Comparison of ENCODE assay signal across 7 mouse cellular contexts in the genomic region with DNA sequence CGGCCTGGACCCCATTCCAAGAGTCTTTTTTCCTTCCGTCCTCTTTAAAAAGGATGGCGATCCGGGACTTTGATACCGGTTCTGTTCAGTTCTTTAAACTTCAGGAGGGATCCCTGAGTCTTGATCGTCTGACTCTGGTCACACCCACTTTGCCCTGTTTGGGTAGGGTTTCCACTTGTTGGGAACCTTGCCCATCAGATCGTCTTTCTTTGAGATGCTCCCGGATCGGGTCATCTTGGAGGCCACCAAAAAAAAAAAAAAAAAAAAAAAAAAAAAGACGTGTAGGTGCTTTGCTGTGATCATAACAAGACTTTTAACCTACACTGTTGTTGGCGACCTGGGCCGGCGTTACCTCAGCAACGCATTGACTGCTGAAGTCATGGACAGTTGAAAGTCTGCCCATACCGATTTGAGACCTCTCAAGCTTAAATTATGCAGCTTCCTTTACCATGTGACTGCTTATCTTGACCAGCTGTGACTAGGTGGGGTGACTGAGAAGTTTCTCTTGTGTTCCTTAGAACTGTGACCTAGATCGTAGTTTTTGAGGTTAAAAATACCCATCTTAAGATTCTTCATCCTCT. TPM values are rescaled to one million over a fixed set of nuclear protein-coding genes. Genes with fewer than 3 reads are reported as not detected.
DNase-seq lines count a peak whose midpoint lies in the region; ATAC-seq and TF ChIP-seq lines count a peak whose summit lies in the region.

No protein-coding gene starts in this region.

- H3K4me3 ChIP-seq in ES-Bruce4 (ENCODE audit: low read depth, low read length) = peak overlapping the region; percentile 98
- H3K4me3 ChIP-seq in embryonic facial prominence, embryonic 15.5 days (replicated peaks) = peak overlapping the region; percentile 90
- peak overlapping the region; percentile 69 for H3K4me3 ChIP-seq in liver, postnatal 0 days (ENCODE audit: low read depth, low read length)
- H3K4me3 ChIP-seq in olfactory bulb, adult 2 months (ENCODE audit: insufficient read depth, low read depth, low read length) = peak overlapping the region; percentile 99

- no peaks in the 10 kb centered on the region for H3K36me3 ChIP-seq in ES-Bruce4 (ENCODE audit: control insufficient read depth, insufficient read depth, low read length, poor library complexity, severe bottlenecking)
- no peaks in the 10 kb centered on the region for H3K36me3 ChIP-seq in embryonic facial prominence, embryonic 15.5 days
- H3K36me3 ChIP-seq in liver, postnatal 0 days (replicated peaks; ENCODE audit: insufficient read depth, low read length) = 0 out of 2 replicates have a peak, but pooled peaks cover 6% of the 10 kb centered on the region

- no peaks in the 10 kb centered on the region for H3K4me1 ChIP-seq in ES-Bruce4 (ENCODE audit: control insufficient read depth, insufficient read depth, low read length)
- H3K4me1 ChIP-seq in embryonic facial prominence, embryonic 15.5 days = peaks cover 13% of the 10 kb centered on the region
- H3K4me1 ChIP-seq in liver, postnatal 0 days (ENCODE audit: insufficient read depth) = peaks cover 32% of the 10 kb centered on the region
- peaks cover 7% of the 10 kb centered on the region for H3K4me1 ChIP-seq in olfactory bulb, adult 2 months (ENCODE audit: control insufficient read depth, insufficient read depth, low read length)

- no peak for TF ChIP-seq CTCF in ES-Bruce4 (IDR thresholded peaks at IDR 0.05; ENCODE audit: low read depth, low read length)
- no peak for TF ChIP-seq CTCF in liver, postnatal 0 days (IDR thresholded peaks at IDR 0.05; ENCODE audit: low read depth)
- no peak for TF ChIP-seq CTCF in olfactory bulb, adult 2 months (IDR thresholded peaks at IDR 0.05; ENCODE audit: insufficient read depth, low read depth, low read length)

- H3K4me2 ChIP-seq in embryonic facial prominence, embryonic 15.5 days (replicated peaks) = peak overlapping the region; percentile 76
- peak overlapping the region; percentile 71 for H3K4me2 ChIP-seq in liver, postnatal 0 days (ENCODE audit: low read depth, low read length)

- peak overlapping the region; percentile 100 for H3K9ac ChIP-seq in ES-Bruce4 (ENCODE audit: low read depth, poor library complexity, severe bottlenecking)
- peak overlapping the region; percentile 85 for H3K9ac ChIP-seq in embryonic facial prominence, embryonic 15.5 days
- peak overlapping the region; percentile 80 for H3K9ac ChIP-seq in liver, postnatal 0 days (replicated peaks)

- H3K27ac ChIP-seq in ES-Bruce4 (ENCODE audit: insufficient read depth, low read length) = peak overlapping the region; percentile 94
- H3K27ac ChIP-seq in embryonic facial prominence, embryonic 15.5 days (replicated peaks) = peak overlapping the region; percentile 91
- H3K27ac ChIP-seq in liver, postnatal 0 days (ENCODE audit: low read depth) = peak overlapping the region; percentile 94
- H3K27ac ChIP-seq in olfactory bulb, adult 2 months (ENCODE audit: insufficient read depth, low read depth, low read length) = no peak overlapping the region

- ATAC-seq in embryonic facial prominence, embryonic 15.5 days (ENCODE audit: insufficient number of reproducible peaks, low FRiP score, low TSS enrichment, low read depth) = peak; percentile 49; the same call in 1 of the 2 replicates
- ATAC-seq in liver, postnatal 0 days = peak; percentile 76

- peak; percentile 51 to 53 for DNase-seq in B cell, adult 2 months
- peak; percentile 12 for DNase-seq in hindlimb bud, embryonic 11.5 days (ENCODE audit: extremely low spot score, low read depth, low spot score)
- DNase-seq in liver, postnatal 0 days = peak; percentile 71
- no peak for DNase-seq in testis, postnatal 10 days (ENCODE audit: low spot score)

- TF ChIP-seq POLR2A in ES-Bruce4 (IDR thresholded peaks at IDR 0.05; ENCODE audit: insufficient read depth, low read length) = no peak
- TF ChIP-seq POLR2A in olfactory bulb, adult 2 months (IDR thresholded peaks at IDR 0.05; ENCODE audit: insufficient read depth, low read depth, low read length) = no peak

- 9% methylated on average over 16 of the region's 16 CpGs for WGBS in embryonic facial prominence, embryonic 15.5 days
- 5% methylated on average over 16 of the region's 16 CpGs for WGBS in liver, postnatal 0 days (ENCODE audit: insufficient replicate concordance)
- 6% methylated on average over 16 of the region's 16 CpGs for WGBS in olfactory bulb, adult 2 months

- H3K9me3 ChIP-seq in ES-Bruce4 (replicated peaks; ENCODE audit: control insufficient read depth, insufficient read depth, low read length, poor library complexity, severe bottlenecking) = no peaks in the 10 kb centered on the region
- H3K9me3 ChIP-seq in embryonic facial prominence, embryonic 15.5 days (replicated peaks) = no peaks in the 10 kb centered on the region
- no peaks in the 10 kb centered on the region for H3K9me3 ChIP-seq in liver, postnatal 0 days (ENCODE audit: low read length)

- no peaks in the 10 kb centered on the region for H3K27me3 ChIP-seq in ES-Bruce4 (ENCODE audit: control insufficient read depth, insufficient read depth, low read length, poor library complexity, severe bottlenecking)
- H3K27me3 ChIP-seq in embryonic facial prominence, embryonic 15.5 days = no peaks in the 10 kb centered on the region
- no peaks in the 10 kb centered on the region for H3K27me3 ChIP-seq in liver, postnatal 0 days (ENCODE audit: insufficient read depth, low read length)

- no peak for TF ChIP-seq EP300 in ES-Bruce4 (IDR thresholded peaks at IDR 0.05; ENCODE audit: insufficient read depth, low read depth, low read length)
- TF ChIP-seq EP300 in liver, postnatal 0 days (IDR thresholded peaks at IDR 0.05; ENCODE audit: low read depth) = peak; percentile 83

RNA-seq across cellular contexts. Expression of a gene that starts 0.8 kb away (rescaled TPM):
- polyA plus RNA-seq in ES-Bruce4 (2011; ENCODE audit: insufficient read depth, insufficient read length, low read depth, missing spikeins) = 46.0 and 48.7 TPM in 2 replicates
- 65.0 and 84.3 TPM in 2 replicates for polyA plus RNA-seq in embryonic facial prominence, embryonic 15.5 days (2015; fragmentation: Nextera tagmentation; extraction: Ambion mirVana)
- 26.2 and 29.1 TPM in 2 replicates for polyA plus RNA-seq in liver, postnatal 0 days (2015; fragmentation: Nextera tagmentation; extraction: Ambion mirVana)
- 146 TPM in 1 of 2 replicates, not detected in the other for polyA plus RNA-seq in olfactory bulb, adult 2 months (2012; ENCODE audit: insufficient read depth, insufficient read length, low replicate concordance, missing spikeins)

RNA-seq across cellular contexts. Expression of a gene that starts 12.1 kb away (rescaled TPM):
- polyA plus RNA-seq in ES-Bruce4 (2011; ENCODE audit: insufficient read depth, insufficient read length, low read depth, missing spikeins) = 61.3 and 68.4 TPM in 2 replicates
- polyA plus RNA-seq in embryonic facial prominence, embryonic 15.5 days (2015; fragmentation: Nextera tagmentation; extraction: Ambion mirVana) = 79.1 and 84.7 TPM in 2 replicates
- polyA plus RNA-seq in liver, postnatal 0 days (2015; fragmentation: Nextera tagmentation; extraction: Ambion mirVana) = 17.0 and 18.4 TPM in 2 replicates
- polyA plus RNA-seq in olfactory bulb, adult 2 months (2012; ENCODE audit: insufficient read depth, insufficient read length, low replicate concordance, missing spikeins) = not detected in 2 replicates

RNA-seq across cellular contexts. Expression of a gene that starts 33.9 kb away (rescaled TPM):
- polyA plus RNA-seq in ES-Bruce4 (2011; ENCODE audit: insufficient read depth, insufficient read length, low read depth, missing spikeins) = 20.2 and 20.5 TPM in 2 replicates
- 23.4 and 33.6 TPM in 2 replicates for polyA plus RNA-seq in embryonic facial prominence, embryonic 15.5 days (2015; fragmentation: Nextera tagmentation; extraction: Ambion mirVana)
- polyA plus RNA-seq in liver, postnatal 0 days (2015; fragmentation: Nextera tagmentation; extraction: Ambion mirVana) = 8.3 and 8.4 TPM in 2 replicates
- polyA plus RNA-seq in olfactory bulb, adult 2 months (2012; ENCODE audit: insufficient read depth, insufficient read length, low replicate concordance, missing spikeins) = not detected in 2 replicates

Comparison
In these comparisons a context has a peak if more than half of its experiments do, and no peak if none do; other contexts are left out.
1. RNA of a gene that starts 12.1 kb away (polyA plus RNA-seq): 79.1 to 84.7 TPM in embryonic facial prominence, embryonic 15.5 days, 61.3 to 68.4 TPM in ES-Bruce4 and 17.0 to 18.4 TPM in liver, postnatal 0 days; not detected in olfactory bulb, adult 2 months; every median in the first group is over 10 times any median in the second.
2. Peak in every context shown above with its lines, with median percentiles within 50 percentile points of each other: H3K4me3 ChIP-seq and H3K9ac ChIP-seq.